Mouse (Mus musculus) lung, embryonic 16.5 days (tissue): ENCODE data around the gene Spsb3. TPM values are rescaled to one million over a fixed set of nuclear protein-coding genes. Genes with fewer than 3 reads are reported as not detected.

Source experiments
- ATAC-seq: fragments of 200-750 bp; cut with Nextera tagmentation; 2 replicates; pipeline ENCODE4 v1.8.0; 2017; ENCODE audit warnings: low read depth, mild to moderate bottlenecking, moderate library complexity
- H3K27ac ChIP-seq: fragments of 300-500 bp; sonication (generic); 2 replicates; pipeline ENCODE4 v1.5.1; 2014; ENCODE audit warnings: mild to moderate bottlenecking, control low read depth, low read length
- H3K27me3 ChIP-seq: fragments of 300-500 bp; sonication (generic); 2 replicates; pipeline ENCODE4 v1.6.1; 2014; ENCODE audit warnings: low read depth, low read length, mixed read lengths; ENCODE audit not compliant: control insufficient read depth, insufficient read depth
- H3K36me3 ChIP-seq: fragments of 300-500 bp; sonication (generic); 2 replicates; pipeline ENCODE4 v1.6.1; 2014; ENCODE audit warnings: low read length; ENCODE audit not compliant: control insufficient read depth, insufficient read depth
- H3K4me1 ChIP-seq: fragments of 300-500 bp; sonication (generic); replicated peaks from 2 replicates; pipeline ENCODE4 v1.6.1; 2014; ENCODE audit warnings: low read length, mixed read lengths; ENCODE audit not compliant: control insufficient read depth, insufficient read depth
- H3K4me2 ChIP-seq: fragments of 300-500 bp; sonication (generic); 2 replicates; pipeline ENCODE4 v1.6.1; 2014; ENCODE audit warnings: low read depth, low read length, control low read depth
- H3K4me3 ChIP-seq: fragments of 300-500 bp; sonication (generic); 2 replicates; pipeline ENCODE4 v1.5.1; 2014; ENCODE audit warnings: mild to moderate bottlenecking, low read length, control low read depth
- H3K9ac ChIP-seq: fragments of 300-500 bp; sonication (generic); 2 replicates; pipeline ENCODE4 v1.6.1; 2014; ENCODE audit warnings: low read length, control low read depth
- H3K9me3 ChIP-seq: fragments of 300-500 bp; sonication (generic); 2 replicates; pipeline ENCODE4 v1.6.1; 2016; ENCODE audit warnings: low read length; ENCODE audit not compliant: control insufficient read depth
- WGBS: fragments of 180-500 bp; shearing (Covaris S2); extraction: QIAGEN DNeasy Blood & Tissue Kit; methylation state at CpG from one replicate; pipeline ENCODE4 v1.1.7; 2014; 5-methylcytosine and 5-hydroxymethylcytosine counted together
- polyA plus RNA-seq: library from polyadenylated mRNA; unstranded; fragments of >200 nt; fragmentation: Nextera tagmentation; extraction: Ambion mirVana; gene quantifications from 2 replicates; pipeline ENCODE4 v1.2.1, GENCODE M21; 2015

The Spsb3 gene
- polyA plus RNA-seq, 1 experiment from 2014 or later = 41.1 TPM

- WGBS = 91% methylated on average over 3 of the region's 3 CpGs
- H3K9me3 ChIP-seq = no peaks in the 10 kb centered on the region
- H3K27ac ChIP-seq = no peak overlapping the region
- no peak overlapping the region for H3K4me2 ChIP-seq
- H3K36me3 ChIP-seq = peaks cover 3% of the 10 kb centered on the region
- H3K4me1 ChIP-seq = no peaks in the 10 kb centered on the region
- ATAC-seq = no peak
- no peak overlapping the region for H3K9ac ChIP-seq
- H3K27me3 ChIP-seq = no peaks in the 10 kb centered on the region
- no peak overlapping the region for H3K4me3 ChIP-seq
Observed at GRCm38 (mm10) chr17:24861785-24862184, 24.7 kb upstream of the Spsb3 start.

GRCm38 (mm10) chr17:24865776-24866175 lies 20.7 kb upstream of the Spsb3 start, which contains the start of gene Igfals:
Igfals (plus strand) TSS chr17:24865997.
- Histone ChIP-seq H3K4me2 (no peak within 1 kb of the TSS), H3K36me3 (peaks cover 3% of the 10 kb centered on the region), H3K4me1 (no peaks in the 10 kb centered on the region), H3K9me3 (no peaks in the 10 kb centered on the region), H3K27me3 (no peaks in the 10 kb centered on the region), H3K27ac (no peak within 1 kb of the TSS), H3K4me3 (no peak within 1 kb of the TSS), H3K9ac (no peak within 1 kb of the TSS)
- no peak for ATAC-seq
- WGBS = 82% methylated on average over 8 of the region's 8 CpGs

- no peak for ATAC-seq
- H3K4me2 ChIP-seq = no peak overlapping the region
Observed at GRCm38 (mm10) chr17:24867914-24868313, 18.5 kb upstream of the Spsb3 start.

GRCm38 (mm10) chr17:24873695-24874404 lies 12.6 kb upstream of the Spsb3 start:
- Histone ChIP-seq H3K36me3 (no peaks in the 10 kb centered on the region), H3K27me3 (no peaks in the 10 kb centered on the region; the same call in 1 of the 2 replicates), H3K4me3 (no peak overlapping the region), H3K9me3 (no peaks in the 10 kb centered on the region), H3K27ac (no peak overlapping the region), H3K4me2 (no peak overlapping the region), H3K4me1 (no peaks in the 10 kb centered on the region), H3K9ac (no peak overlapping the region)
- ATAC-seq = no peak
- WGBS = 35% methylated on average over 4 of the region's 4 CpGs

More at GRCm38 (mm10) chr17:24867914-24868313, 18.5 kb upstream of the Spsb3 start:
- Histone ChIP-seq H3K27ac (no peak overlapping the region), H3K9ac (no peak overlapping the region), H3K27me3 (no peaks in the 10 kb centered on the region), H3K9me3 (no peaks in the 10 kb centered on the region), H3K36me3 (no peaks in the 10 kb centered on the region; the same call in 1 of the 2 replicates), H3K4me3 (no peak overlapping the region), H3K4me1 (no peaks in the 10 kb centered on the region)
- 89% methylated on average over 10 of the region's 10 CpGs for WGBS

GRCm38 (mm10) chr17:24874405-24874745 lies 12.1 kb upstream of the Spsb3 start:
- Histone ChIP-seq H3K27me3 (no peaks in the 10 kb centered on the region; the same call in 1 of the 2 replicates), H3K36me3 (no peaks in the 10 kb centered on the region), H3K4me3 (no peak overlapping the region), H3K9ac (no peak overlapping the region), H3K4me1 (no peaks in the 10 kb centered on the region), H3K9me3 (no peaks in the 10 kb centered on the region), H3K4me2 (no peak overlapping the region), H3K27ac (no peak overlapping the region)
- WGBS = 31% methylated on average over 1 of the region's 1 CpGs
- no peak for ATAC-seq

- Histone ChIP-seq H3K4me1 (no peaks in the 10 kb centered on the region), H3K4me2 (no peak overlapping the region), H3K27ac (no peak overlapping the region), H3K36me3 (no peaks in the 10 kb centered on the region), H3K9ac (no peak overlapping the region), H3K9me3 (no peaks in the 10 kb centered on the region), H3K4me3 (no peak overlapping the region), H3K27me3 (no peaks in the 10 kb centered on the region; the same call in 1 of the 2 replicates)
- ATAC-seq = no peak
- 75% methylated on average over 8 of the region's 8 CpGs for WGBS
Observed at GRCm38 (mm10) chr17:24874989-24875388, 11.5 kb upstream of the Spsb3 start.

- Histone ChIP-seq H3K4me1 (no peaks in the 10 kb centered on the region), H3K4me3 (no peak overlapping the region), H3K27me3 (no peaks in the 10 kb centered on the region; the same call in 1 of the 2 replicates), H3K9ac (peak overlapping the region; percentile 38), H3K4me2 (no peak overlapping the region; the same call in 1 of the 2 replicates), H3K27ac (peak overlapping the region; percentile 55), H3K36me3 (no peaks in the 10 kb centered on the region), H3K9me3 (no peaks in the 10 kb centered on the region)
- peak; percentile 24 for ATAC-seq
- 42% methylated on average over 10 of the region's 10 CpGs for WGBS
Observed at GRCm38 (mm10) chr17:24877336-24878116, 8.9 kb upstream of the Spsb3 start.

GRCm38 (mm10) chr17:24878117-24878397 lies 8.4 kb upstream of the Spsb3 start:
- H3K9ac ChIP-seq = peak overlapping the region; percentile 42; the same call in 1 of the 2 replicates
- H3K4me3 ChIP-seq = no peak overlapping the region
- no peaks in the 10 kb centered on the region; the same call in 1 of the 2 replicates for H3K36me3 ChIP-seq
- H3K4me1 ChIP-seq = no peaks in the 10 kb centered on the region
- ATAC-seq = peak; percentile 56; the same call in 1 of the 2 replicates
- H3K27ac ChIP-seq = peak overlapping the region; percentile 55
- no peaks in the 10 kb centered on the region; the same call in 1 of the 2 replicates for H3K27me3 ChIP-seq
- WGBS = 25% methylated on average over 5 of the region's 5 CpGs
- no peak overlapping the region for H3K4me2 ChIP-seq
- no peaks in the 10 kb centered on the region for H3K9me3 ChIP-seq

- peak overlapping the region; percentile 42; the same call in 1 of the 2 replicates for H3K9ac ChIP-seq
- WGBS = 59% methylated on average over 8 of the region's 8 CpGs
Observed at GRCm38 (mm10) chr17:24878531-24878930, 7.9 kb upstream of the Spsb3 start.

More at GRCm38 (mm10) chr17:24878531-24878930, 7.9 kb upstream of the Spsb3 start:
- peak; percentile 58 for ATAC-seq
- Histone ChIP-seq H3K9me3 (no peaks in the 10 kb centered on the region), H3K27ac (peak overlapping the region; percentile 55), H3K36me3 (peaks cover 2% of the 10 kb centered on the region; the same call in 1 of the 2 replicates), H3K4me3 (no peak overlapping the region), H3K27me3 (no peaks in the 10 kb centered on the region; the same call in 1 of the 2 replicates), H3K4me1 (no peaks in the 10 kb centered on the region), H3K4me2 (no peak overlapping the region)
